Mouse (Mus musculus) lung, embryonic 14.5 days (tissue): ENCODE data around the gene Tiam2. TPM values are rescaled to one million over a fixed set of nuclear protein-coding genes. Genes with fewer than 3 reads are reported as not detected.

Experiments used
- ATAC-seq: fragments of 200-750 bp; cut with Nextera tagmentation; 2 replicates; pipeline ENCODE4 v1.8.0; 2017; ENCODE audit warnings: mild to moderate bottlenecking, moderate TSS enrichment, moderate library complexity; ENCODE audit not compliant: insufficient read depth
- DNase-seq: peaks from one replicate; pipeline ENCODE4 v3.0.0-alpha.2; 2015
- H3K27ac ChIP-seq: fragments of 300-500 bp; sonication (generic); 2 replicates; pipeline ENCODE4 v1.5.1; 2014; ENCODE audit warnings: low read depth, mild to moderate bottlenecking, moderate library complexity
- H3K27me3 ChIP-seq: fragments of 300-500 bp; sonication (generic); 2 replicates; pipeline ENCODE4 v1.6.1; 2014; ENCODE audit warnings: low read length, control low read depth; ENCODE audit not compliant: insufficient read depth
- H3K36me3 ChIP-seq: fragments of 300-500 bp; sonication (generic); 2 replicates; pipeline ENCODE4 v1.6.1; 2014; ENCODE audit warnings: control low read depth; ENCODE audit not compliant: insufficient read depth
- H3K4me1 ChIP-seq: fragments of 300-500 bp; sonication (generic); 2 replicates; pipeline ENCODE4 v1.6.1; 2014; ENCODE audit warnings: antibody characterized with exemption, control low read depth; ENCODE audit not compliant: insufficient read depth
- H3K4me2 ChIP-seq: fragments of 300-500 bp; sonication (generic); 2 replicates; pipeline ENCODE4 v1.6.1; 2014; ENCODE audit warnings: mild to moderate bottlenecking
- H3K4me3 ChIP-seq: fragments of 300-500 bp; sonication (generic); 2 replicates; pipeline ENCODE4 v1.5.1; 2014; ENCODE audit warnings: low read depth, low read length
- H3K9ac ChIP-seq: fragments of 300-500 bp; sonication (generic); 2 replicates; pipeline ENCODE4 v1.6.1; 2014
- H3K9me3 ChIP-seq: fragments of 300-500 bp; sonication (generic); 2 replicates; pipeline ENCODE4 v1.6.1; 2016; ENCODE audit warnings: low read depth, low read length, control low read depth
- CTCF ChIP-seq: IDR thresholded peaks from 2 replicates; pipeline ENCODE4 v1.5.1; 2016; ENCODE audit warnings: antibody characterized with exemption, low read depth
- WGBS: fragments of 180-500 bp; shearing (Covaris S2); extraction: QIAGEN DNeasy Blood & Tissue Kit; methylation state at CpG from one replicate; pipeline ENCODE4 v1.1.7; 2014; 5-methylcytosine and 5-hydroxymethylcytosine counted together
- polyA plus RNA-seq: library from polyadenylated mRNA; unstranded; fragments of >200 nt; fragmentation: Nextera tagmentation; extraction: Ambion mirVana; gene quantifications from 2 replicates; pipeline ENCODE4 v1.2.1, GENCODE M21; 2014

Tiam2 gene
- polyA plus RNA-seq, 1 experiment from 2014 or later, result 7.3 TPM

- no peak for TF ChIP-seq CTCF
- DNase-seq (no peak), ATAC-seq (no peak)
- H3K36me3 ChIP-seq, result peaks cover 11% of the 10 kb centered on the region; the same call in 1 of the 2 replicates
- no peak overlapping the region for H3K9ac ChIP-seq
- no peaks in the 10 kb centered on the region for H3K4me1 ChIP-seq
- H3K4me3 ChIP-seq, result no peak overlapping the region
- H3K27ac ChIP-seq, result no peak overlapping the region
- H3K9me3 ChIP-seq, result no peaks in the 10 kb centered on the region
- WGBS, result 90% methylated on average over 5 of the region's 5 CpGs
- H3K4me2 ChIP-seq, result no peak overlapping the region
- H3K27me3 ChIP-seq, result no peaks in the 10 kb centered on the region
These were observed 194.0 kb downstream of the Tiam2 start for GRCm38 (mm10) chr17:3520344-3520743.

- no peaks in the 10 kb centered on the region for H3K27me3 ChIP-seq
- H3K27ac ChIP-seq, result no peak overlapping the region
- 65% methylated on average over 6 of the region's 6 CpGs for WGBS
- H3K4me1 ChIP-seq, result no peaks in the 10 kb centered on the region
- DNase-seq (no peak), ATAC-seq (no peak)
- H3K4me2 ChIP-seq, result no peak overlapping the region
- no peaks in the 10 kb centered on the region for H3K9me3 ChIP-seq
- peaks cover 7% of the 10 kb centered on the region; the same call in 1 of the 2 replicates for H3K36me3 ChIP-seq
- TF ChIP-seq CTCF, result no peak
- H3K9ac ChIP-seq, result no peak overlapping the region
- H3K4me3 ChIP-seq, result no peak overlapping the region
These were observed 201.6 kb downstream of the Tiam2 start for GRCm38 (mm10) chr17:3527841-3528471.

- WGBS, result 35% methylated on average over 3 of the region's 3 CpGs
These were observed 203.2 kb downstream of the Tiam2 start for GRCm38 (mm10) chr17:3529523-3529922.

GRCm38 (mm10) chr17:3530549-3530948 is 204.2 kb downstream of the Tiam2 start:
- no peak overlapping the region for H3K27ac ChIP-seq
- no peak for ATAC-seq

More at GRCm38 (mm10) chr17:3529523-3529922, 203.2 kb downstream of the Tiam2 start:
- Histone ChIP-seq H3K4me3 (no peak overlapping the region), H3K9me3 (no peaks in the 10 kb centered on the region), H3K27ac (no peak overlapping the region), H3K4me1 (no peaks in the 10 kb centered on the region), H3K4me2 (no peak overlapping the region), H3K36me3 (peaks cover 7% of the 10 kb centered on the region; the same call in 1 of the 2 replicates), H3K9ac (no peak overlapping the region), H3K27me3 (no peaks in the 10 kb centered on the region)
- no peak for DNase-seq
- TF ChIP-seq CTCF, result no peak
- no peak for ATAC-seq

GRCm38 (mm10) chr17:3531641-3532040 is 205.3 kb downstream of the Tiam2 start:
- DNase-seq (no peak), ATAC-seq (no peak)
- Histone ChIP-seq H3K4me2 (no peak overlapping the region), H3K4me1 (no peaks in the 10 kb centered on the region), H3K27ac (no peak overlapping the region), H3K9me3 (no peaks in the 10 kb centered on the region), H3K27me3 (no peaks in the 10 kb centered on the region), H3K4me3 (no peak overlapping the region), H3K36me3 (peaks cover 4% of the 10 kb centered on the region; the same call in 1 of the 2 replicates), H3K9ac (no peak overlapping the region)
- TF ChIP-seq CTCF, result no peak
- WGBS, result 66% methylated on average over 1 of the region's 1 CpGs

More at GRCm38 (mm10) chr17:3530549-3530948, 204.2 kb downstream of the Tiam2 start:
- Histone ChIP-seq H3K9me3 (no peaks in the 10 kb centered on the region), H3K4me1 (no peaks in the 10 kb centered on the region), H3K4me2 (no peak overlapping the region), H3K4me3 (no peak overlapping the region), H3K9ac (no peak overlapping the region), H3K36me3 (peaks cover 7% of the 10 kb centered on the region; the same call in 1 of the 2 replicates), H3K27me3 (no peaks in the 10 kb centered on the region)
- DNase-seq, result no peak
- no peak for TF ChIP-seq CTCF
- WGBS, result 74% methylated on average over 7 of the region's 7 CpGs

- Histone ChIP-seq H3K9ac (no peak within 1 kb of the TSS), H3K27ac (no peak within 1 kb of the TSS), H3K36me3 (peaks cover 4% of the 10 kb centered on the region; the same call in 1 of the 2 replicates), H3K4me1 (no peaks in the 10 kb centered on the region), H3K9me3 (no peaks in the 10 kb centered on the region), H3K4me2 (no peak within 1 kb of the TSS), H3K4me3 (no peak within 1 kb of the TSS), H3K27me3 (no peaks in the 10 kb centered on the region)
- WGBS, result 89% methylated on average over 4 of the region's 4 CpGs
- no peak for ATAC-seq
- no peak for DNase-seq
- no peak for TF ChIP-seq CTCF
These were observed 205.9 kb downstream of the Tiam2 start, which contains the start of gene Cldn20 for GRCm38 (mm10) chr17:3532254-3532653. Cldn20 (plus strand) TSS chr17:3532554.

GRCm38 (mm10) chr17:3533425-3533824 is 207.1 kb downstream of the Tiam2 start:
- Histone ChIP-seq H3K27ac (no peak overlapping the region), H3K4me3 (no peak overlapping the region), H3K4me2 (no peak overlapping the region), H3K4me1 (no peaks in the 10 kb centered on the region), H3K27me3 (no peaks in the 10 kb centered on the region), H3K9me3 (no peaks in the 10 kb centered on the region), H3K9ac (no peak overlapping the region), H3K36me3 (peaks cover 4% of the 10 kb centered on the region; the same call in 1 of the 2 replicates)
- ATAC-seq (no peak), DNase-seq (peak; percentile 75)
- 12% methylated on average over 1 of the region's 1 CpGs for WGBS
- TF ChIP-seq CTCF, result peak; percentile 67
